Mouse (Mus musculus) C2C12 (cell line): Measurements from ENCODE around the gene Klk10.

Source experiments
- CTCF ChIP-seq: IDR thresholded peaks from one replicate; pipeline ENCODE4 v1.5.1; 2011; ENCODE audit not compliant: control insufficient read depth, insufficient read depth, insufficient read length
- FOSL1 ChIP-seq: IDR thresholded peaks from one replicate; pipeline ENCODE4 v1.8.0; 2011; ENCODE audit warnings: mild to moderate bottlenecking, low read length; ENCODE audit not compliant: poor library complexity, insufficient read depth, severe bottlenecking
- MYOD1 ChIP-seq: IDR thresholded peaks from one replicate; pipeline ENCODE4 v1.6.1; 2011; ENCODE audit warnings: low read depth; ENCODE audit not compliant: control insufficient read depth, insufficient read length
- USF1 ChIP-seq: IDR thresholded peaks from one replicate; pipeline ENCODE4 v1.6.1; 2011; ENCODE audit warnings: low read depth, mild to moderate bottlenecking, control low read depth, moderate library complexity

- TF ChIP-seq MYOD1 = no peak
- TF ChIP-seq USF1 = no peak
- no peak for TF ChIP-seq CTCF
- TF ChIP-seq FOSL1 = no peak
These were observed 48.2 kb downstream of the Klk10 start for GRCm38 (mm10) chr7:43829006-43829405.
